Mouse (Mus musculus) lung, postnatal 4 days (tissue): ENCODE measurements around the gene Gna11.

Source experiments
- DNase-seq, 2 experiments: peaks; one replicate each; pipeline ENCODE4 v3.0.0; 2021

Gna11 gene

DNA sequence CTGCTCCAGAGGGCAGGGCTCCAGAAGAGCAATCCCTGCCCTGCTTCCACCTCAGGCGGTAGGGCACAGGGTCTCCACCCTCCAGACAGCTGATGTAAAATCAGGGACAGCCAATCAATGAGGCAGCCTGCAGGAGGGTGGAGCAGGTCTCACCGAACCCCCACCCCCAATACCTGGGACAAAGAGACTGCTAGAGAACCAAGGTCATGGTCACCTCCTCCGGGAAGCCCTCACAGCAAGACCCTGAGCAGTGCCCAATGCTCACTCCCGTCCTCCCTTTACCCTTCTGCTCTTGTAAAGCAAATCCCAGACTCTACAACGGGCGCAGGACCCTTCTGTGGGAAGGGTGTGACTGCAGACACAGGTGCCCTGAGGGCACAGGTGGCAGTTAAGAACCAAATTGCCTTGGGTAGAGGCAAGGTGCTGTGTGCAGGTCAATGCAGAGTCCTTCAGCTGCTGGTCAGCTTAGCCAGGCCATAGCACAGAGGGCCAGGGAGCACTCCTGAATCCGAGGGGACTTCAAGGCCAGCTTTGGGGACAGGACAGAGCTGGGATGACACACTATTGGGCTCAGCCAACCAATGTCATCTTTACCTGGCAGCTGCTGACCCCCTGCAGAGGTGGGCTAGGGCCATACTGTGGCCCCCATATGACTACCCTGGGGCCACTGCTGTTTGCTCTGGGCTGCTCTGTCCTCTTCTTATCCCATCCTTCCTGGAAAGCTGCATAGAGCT lies 2.1 kb downstream of the Gna11 start:
- no peak for DNase-seq

DNA sequence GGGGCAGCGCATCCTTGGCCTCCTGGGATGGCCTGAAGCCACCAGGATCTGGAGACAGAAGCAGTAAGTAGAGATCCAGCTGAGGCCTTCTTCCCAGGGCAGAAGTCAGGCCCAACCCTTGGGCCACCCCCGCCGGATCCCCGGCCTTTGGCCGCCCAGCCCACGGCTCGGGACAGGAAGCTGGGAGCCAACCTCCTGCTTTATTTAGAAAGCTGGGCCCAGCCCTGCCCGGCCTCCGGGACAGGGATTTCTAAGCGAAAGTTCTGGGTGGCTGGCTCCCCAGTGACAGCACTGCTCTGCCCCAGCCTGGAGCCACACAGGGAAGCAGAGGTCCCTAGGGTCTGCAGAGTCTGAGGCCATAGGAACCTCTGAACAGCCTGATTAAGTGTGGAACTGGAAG lies 3.2 kb downstream of the Gna11 start:
- DNase-seq, result peak; percentile 66 to 81

DNA sequence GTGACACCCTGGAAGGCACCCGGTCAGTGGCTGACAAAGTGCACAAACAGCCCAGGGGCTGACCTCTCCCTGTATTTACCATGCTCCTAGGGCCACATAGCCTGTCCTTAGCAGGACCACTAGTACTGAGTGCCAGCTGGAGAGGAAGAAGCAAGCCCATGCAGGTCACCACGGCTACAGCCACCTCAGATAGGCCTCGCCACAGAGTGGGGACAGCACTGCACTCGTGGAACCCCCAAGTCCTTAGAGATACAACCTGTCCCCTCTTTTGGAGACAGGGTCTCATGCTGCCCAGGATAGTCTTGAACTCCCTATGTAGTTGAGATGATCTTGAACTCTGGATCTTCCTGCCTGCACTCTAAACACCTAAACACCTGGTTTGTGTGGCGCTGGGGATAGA lies 3.6 kb downstream of the Gna11 start:
- DNase-seq, result no peak

- DNase-seq, result no peak
Observed at GRCm38 (mm10) chr10:81538321-81539048, 6.5 kb downstream of the Gna11 start.

DNA sequence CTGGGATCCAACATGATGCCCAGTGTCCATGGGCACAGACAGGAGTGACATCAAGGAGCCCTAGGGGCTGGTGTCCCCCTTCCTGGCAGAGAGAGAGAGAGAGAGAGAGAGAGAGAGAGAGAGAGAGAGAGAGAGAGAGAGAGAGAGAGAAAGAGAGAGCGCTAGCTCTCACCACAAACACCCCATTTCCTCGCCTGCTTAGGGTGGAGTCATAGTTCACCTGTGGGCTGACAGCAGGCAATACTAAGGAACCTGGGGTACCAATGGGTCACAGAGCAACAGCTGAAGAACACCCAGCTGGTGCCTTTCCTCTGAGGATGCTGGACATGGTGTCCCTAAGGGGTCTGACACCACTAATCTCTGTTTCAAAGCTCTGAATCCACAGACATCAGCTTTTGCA lies 7.6 kb downstream of the Gna11 start:
- DNase-seq, result no peak

DNA sequence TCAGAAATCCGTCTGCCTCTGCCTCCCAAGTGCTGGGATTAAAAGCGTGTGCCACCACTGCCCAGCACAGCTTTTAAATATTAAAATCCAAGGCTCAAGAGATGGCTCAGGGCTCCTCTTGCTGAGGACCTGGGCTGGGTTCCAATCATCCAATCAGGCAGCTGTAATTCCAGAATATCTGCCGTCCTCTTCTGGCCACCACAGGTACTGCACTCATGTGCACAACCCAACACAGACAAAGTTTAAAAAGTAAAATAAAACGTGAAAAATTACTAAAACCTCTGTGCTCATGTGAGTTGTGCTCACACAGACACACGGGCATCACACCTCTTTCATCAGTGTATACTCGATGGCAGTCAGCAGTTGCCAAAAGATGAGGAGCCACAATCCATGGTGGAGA lies 8.3 kb downstream of the Gna11 start:
- peak in 1 of 2 experiments; percentile 40 for DNase-seq

GRCm38 (mm10) chr10:81534826-81535225 lies 10.2 kb downstream of the Gna11 start:
- DNase-seq, result no peak

DNA sequence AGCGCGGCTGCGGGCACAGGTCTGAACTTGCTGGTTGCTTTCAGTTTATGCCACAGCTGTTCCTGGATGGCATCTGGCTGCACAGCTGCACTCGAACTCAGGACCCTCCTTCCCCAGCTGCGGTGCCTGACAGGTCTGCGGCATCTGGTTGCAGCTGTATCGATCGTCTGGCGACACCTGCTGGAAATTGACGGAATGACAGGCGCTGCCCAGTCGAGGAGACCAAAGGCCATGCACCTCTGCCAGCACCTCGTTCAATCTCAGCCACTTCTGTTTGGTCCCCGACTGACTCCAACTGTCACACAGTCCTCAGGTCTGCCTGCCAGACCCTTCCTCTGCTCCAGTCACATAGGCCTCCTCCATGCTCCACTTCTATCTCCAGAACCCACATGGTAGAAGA lies 18.2 kb downstream of the Gna11 start:
- DNase-seq, result peak; percentile 78 to 89

- no peak for DNase-seq
Observed at GRCm38 (mm10) chr10:81525017-81525694, 19.8 kb downstream of the Gna11 start.

GRCm38 (mm10) chr10:81524051-81524605 lies 20.9 kb downstream of the Gna11 start, which contains the start of gene Gna15:
Gene Gna15 (minus strand): TSS chr10:81524225.
- DNase-seq, result peak; percentile 64 to 69

DNA sequence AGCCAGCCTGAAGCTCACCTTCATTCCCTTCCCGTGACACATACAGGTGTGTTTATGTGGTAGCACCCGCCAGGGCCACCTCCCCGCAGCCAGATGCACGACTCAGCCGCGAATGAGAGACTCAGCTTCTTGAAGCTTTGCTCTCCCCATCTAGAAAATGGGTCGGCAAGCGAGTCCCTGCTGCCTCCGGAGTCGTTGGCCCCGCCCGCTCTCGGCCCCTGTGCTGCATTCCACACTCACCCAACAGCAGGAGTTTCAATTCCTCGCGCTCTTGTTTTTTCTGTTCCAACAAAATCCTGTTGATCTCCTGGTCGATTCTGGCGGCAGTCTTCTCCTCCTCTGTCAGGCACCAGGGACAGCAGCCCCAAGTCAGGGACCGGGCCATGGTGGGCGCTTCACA lies 21.4 kb downstream of the Gna11 start:
- DNase-seq, result no peak

DNA sequence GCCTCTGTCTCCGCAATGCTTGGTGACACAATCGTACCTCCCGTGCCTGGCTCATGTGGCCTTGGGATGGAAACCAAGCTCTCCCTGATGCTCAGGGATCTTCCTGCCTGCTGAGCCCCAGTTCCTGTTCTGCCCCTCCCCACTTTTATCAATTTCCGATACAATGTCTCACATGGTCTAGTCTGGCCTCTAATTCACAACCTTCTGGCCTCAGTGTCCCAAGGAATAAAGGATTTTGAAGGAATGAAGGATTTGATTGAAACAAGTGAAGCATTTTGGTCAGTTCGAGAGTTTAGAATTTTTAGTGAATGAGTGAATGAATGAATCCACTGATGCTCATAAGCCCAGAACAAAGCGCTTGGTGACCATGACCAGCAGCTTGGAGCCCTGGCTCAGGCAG lies 21.8 kb downstream of the Gna11 start:
- DNase-seq, result no peak

DNA sequence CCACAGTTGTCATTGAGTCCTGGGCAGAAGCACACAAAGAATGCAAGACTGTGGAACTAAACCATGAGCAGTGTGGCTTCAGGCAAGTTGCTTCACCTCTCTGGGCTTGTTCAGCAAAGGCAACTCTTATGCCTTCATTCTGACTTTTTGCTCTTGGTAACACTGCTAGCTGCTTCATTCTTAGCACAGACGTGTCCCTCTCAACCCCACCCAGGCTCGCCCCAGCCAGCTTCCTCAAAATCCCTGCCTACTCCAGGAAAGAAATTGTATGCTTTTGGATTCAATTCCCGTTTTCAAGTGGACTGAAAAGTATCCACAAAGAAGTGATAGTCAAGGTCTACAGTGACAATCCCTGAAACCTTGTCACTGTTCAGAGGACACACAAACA lies 25.0 kb downstream of the Gna11 start:
- DNase-seq, result peak in 1 of 2 experiments; percentile 36

- peak; percentile 47 to 51 for DNase-seq
Observed at GRCm38 (mm10) chr10:81519227-81519977, 25.6 kb downstream of the Gna11 start.

- DNase-seq, result peak; percentile 73 to 83
Observed at GRCm38 (mm10) chr10:81518546-81518945, 26.4 kb downstream of the Gna11 start.

DNA sequence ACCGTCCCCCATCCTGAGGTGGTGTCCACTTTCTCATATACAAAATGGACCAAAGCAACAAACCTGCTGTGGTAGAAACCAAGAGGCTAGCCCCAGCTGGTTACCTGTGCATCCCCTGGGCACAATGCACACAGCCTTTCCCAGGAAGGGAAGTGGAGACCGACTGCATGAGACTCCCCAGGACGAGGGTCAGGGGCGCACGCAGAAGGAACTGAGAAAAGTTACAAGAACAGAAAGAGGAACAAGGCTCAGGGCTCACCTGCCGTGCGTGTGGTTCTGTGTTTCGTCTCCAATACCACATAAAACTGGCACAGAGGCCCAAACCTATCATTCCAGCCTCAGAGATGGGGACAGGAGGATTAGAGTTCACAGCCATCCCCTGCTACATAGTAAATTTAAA lies 27.8 kb downstream of the Gna11 start:
- no peak for DNase-seq

GRCm38 (mm10) chr10:81513798-81514197 lies 31.2 kb downstream of the Gna11 start:
- DNase-seq, result no peak

DNA sequence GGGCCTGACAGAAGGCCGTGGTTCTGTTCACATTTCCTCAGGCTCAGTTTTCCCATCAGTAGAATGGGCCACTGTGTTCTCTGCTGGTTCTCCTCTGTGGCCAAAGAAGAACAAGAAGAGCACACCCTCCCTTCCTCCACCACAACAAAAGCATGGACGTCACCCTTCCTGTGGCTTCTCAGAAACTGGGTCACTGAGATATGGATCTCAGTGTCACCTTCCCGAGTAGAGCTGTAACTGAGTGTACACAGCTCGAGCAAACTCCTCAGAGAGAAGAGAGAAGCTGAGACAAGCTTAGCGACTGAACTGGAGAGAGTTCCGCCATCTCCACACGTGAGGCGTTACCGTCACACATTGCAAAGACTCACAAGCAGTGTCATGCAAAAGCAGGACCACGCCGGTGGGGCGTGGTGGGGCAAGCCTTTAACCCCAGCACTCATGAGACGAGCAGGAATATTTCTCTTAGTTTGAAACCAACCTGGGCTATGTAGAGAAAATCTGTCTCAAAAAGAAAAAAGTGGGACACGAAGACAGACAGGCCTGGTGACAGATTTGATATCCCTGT lies 34.7 kb downstream of the Gna11 start:
- no peak for DNase-seq

DNA sequence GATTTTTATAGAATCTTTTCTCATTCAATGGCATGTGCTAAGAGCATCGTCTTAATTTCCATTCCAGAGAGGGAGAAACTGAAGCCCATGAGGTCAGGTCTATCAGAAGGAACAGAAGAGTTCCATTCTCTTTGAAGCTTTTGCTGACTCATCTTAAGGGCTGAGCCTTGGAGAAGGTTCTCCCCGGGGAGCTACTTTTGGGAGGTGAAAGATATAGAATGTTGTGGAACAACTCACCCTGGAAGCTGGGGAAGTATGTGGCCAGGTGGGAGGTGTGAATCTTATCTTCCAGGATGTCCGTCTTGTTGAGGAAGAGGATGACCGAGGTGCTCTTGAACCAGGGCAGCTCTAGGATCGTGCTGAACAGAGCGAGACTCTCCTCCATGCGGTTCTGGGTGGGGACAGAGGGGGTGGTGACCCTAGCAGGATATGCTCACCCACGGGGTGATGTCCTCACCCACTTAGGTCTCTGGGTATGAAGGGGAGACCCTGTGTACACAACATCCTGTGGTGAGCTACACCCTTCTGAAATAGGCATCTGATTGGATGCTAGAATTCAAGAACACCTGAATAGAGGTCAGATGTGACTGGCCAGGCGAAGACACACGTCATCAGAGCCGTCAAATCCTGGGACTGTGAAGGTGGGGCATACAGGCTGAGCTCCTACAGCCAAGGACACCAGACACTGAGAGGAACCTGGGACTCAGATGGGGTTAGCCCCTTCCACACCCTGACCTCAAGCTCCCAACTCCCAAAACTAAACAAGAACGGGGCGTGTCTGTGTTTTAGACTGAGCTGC lies 37.1 kb downstream of the Gna11 start:
- DNase-seq, result no peak

GRCm38 (mm10) chr10:81507095-81507494 lies 37.9 kb downstream of the Gna11 start:
- DNase-seq, result no peak

GRCm38 (mm10) chr10:81505016-81505664 lies 39.9 kb downstream of the Gna11 start:
- DNase-seq, result no peak
